Mouse (Mus musculus): Measurements from ENCODE around the gene Ccdc71l. TPM values are rescaled to one million over a fixed set of nuclear protein-coding genes. Genes with fewer than 3 reads are reported as not detected.
A peak's percentile ranks its signal among the peaks of the same experiment; 100 is the strongest.

Gene Ccdc71l
- 7.2 TPM in 2 replicates for polyA plus RNA-seq (2014; fragmentation: Nextera tagmentation; extraction: Ambion mirVana)

DNA sequence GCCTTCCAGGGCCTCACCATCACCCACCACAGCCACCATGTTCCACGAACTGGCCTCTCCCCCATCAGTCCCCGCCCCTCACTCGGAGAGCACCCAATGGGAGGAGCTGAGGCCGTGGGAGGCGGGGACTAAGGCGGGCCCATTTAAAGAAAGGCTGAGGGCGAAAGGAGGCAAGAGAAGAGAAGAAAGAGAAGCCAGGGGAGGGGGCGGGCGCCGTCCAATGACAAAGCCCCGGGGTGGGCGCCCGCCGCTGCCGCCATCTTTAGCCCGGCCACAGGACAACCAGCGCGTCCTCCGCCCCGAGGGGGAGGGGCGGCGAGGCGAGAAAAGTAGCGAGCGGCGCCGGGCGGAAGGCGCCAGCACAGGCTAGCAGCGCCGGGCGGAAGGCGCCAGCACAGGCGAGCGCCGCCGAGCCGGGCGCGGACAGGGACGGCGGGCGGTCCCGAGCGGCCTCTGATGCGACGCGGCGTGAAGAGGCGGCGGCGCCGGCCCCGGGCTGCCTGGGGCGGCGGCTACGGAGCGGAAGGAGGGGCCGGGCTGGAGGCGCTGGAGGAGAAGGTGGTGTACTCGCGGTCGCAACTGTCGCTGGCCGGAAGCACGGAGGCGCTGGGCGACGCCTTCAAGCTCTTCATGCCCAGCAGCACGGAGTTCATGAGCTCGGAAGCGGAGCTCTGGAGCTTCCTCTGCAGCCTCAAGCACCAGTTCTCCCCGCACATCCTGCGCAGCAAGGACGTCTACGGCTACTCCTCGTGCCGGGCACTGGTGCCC is at the start of gene Ccdc71l:
Ccdc71l (plus strand) TSS at position 177 of the 768 bp plus-strand sequence.
- Histone ChIP-seq H3K4me1 (ENCODE audit: control insufficient read depth, insufficient read depth, low read length) (peaks cover 16% of the 10 kb centered on the region), H3K9ac (replicated peaks; ENCODE audit: low read depth, low read length) (peak within 1 kb of the TSS; percentile 92), H3K36me3 (ENCODE audit: control insufficient read depth, insufficient read depth, low read length) (no peaks in the 10 kb centered on the region), H3K27me3 (ENCODE audit: control insufficient read depth, insufficient read depth, low read length) (no peaks in the 10 kb centered on the region), H3K4me2 (ENCODE audit: low read depth, low read length) (peak within 1 kb of the TSS; percentile 85), H3K4me3 (ENCODE audit: low read depth, low read length) (peak within 1 kb of the TSS; percentile 91), H3K27ac (ENCODE audit: low read depth, low read length) (peak within 1 kb of the TSS; percentile 96), H3K9me3 (ENCODE audit: control insufficient read depth, low read length) (no peaks in the 10 kb centered on the region)
- WGBS = under 1% methylated on average over 64 of the region's 78 CpGs
- ATAC-seq (ENCODE audit: low read depth) = peak; percentile 94

DNA sequence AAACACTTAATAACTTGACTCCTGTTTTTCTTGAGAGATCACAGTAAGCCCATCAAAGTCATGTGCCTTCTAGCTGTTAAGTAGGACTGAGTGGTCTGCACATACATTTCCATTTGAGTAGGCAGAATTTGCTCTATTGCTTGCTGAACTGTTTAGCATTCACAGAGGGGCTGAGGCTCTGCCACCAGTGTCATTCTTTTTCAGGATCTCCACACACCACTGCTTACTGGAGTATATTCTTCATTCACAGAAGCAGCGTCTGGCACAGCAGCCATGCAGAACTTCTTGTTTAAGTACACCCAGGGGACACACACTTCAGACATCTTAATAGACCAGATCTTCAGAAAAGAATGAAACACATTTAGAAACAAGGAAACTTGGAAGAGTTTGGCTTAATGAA is 39.4 kb upstream of the Ccdc71l start:
- Histone ChIP-seq H3K4me3 (ENCODE audit: low read depth, low read length) (no peak overlapping the region), H3K36me3 (ENCODE audit: control insufficient read depth, insufficient read depth, low read length) (no peaks in the 10 kb centered on the region), H3K4me2 (ENCODE audit: low read depth, low read length) (no peak overlapping the region), H3K27me3 (ENCODE audit: control insufficient read depth, insufficient read depth, low read length) (no peaks in the 10 kb centered on the region), H3K9ac (replicated peaks; ENCODE audit: low read depth, low read length) (no peak overlapping the region), H3K27ac (ENCODE audit: low read depth, low read length) (no peak overlapping the region), H3K9me3 (ENCODE audit: control insufficient read depth, low read length) (no peaks in the 10 kb centered on the region), H3K4me1 (ENCODE audit: control insufficient read depth, insufficient read depth, low read length) (0 out of 2 replicates have a peak, but pooled peaks cover 2% of the 10 kb centered on the region)
- ATAC-seq (ENCODE audit: low read depth) = no peak; the same call in 1 of the 2 replicates
- WGBS = 45% methylated on average over 1 of the region's 1 CpGs

DNA sequence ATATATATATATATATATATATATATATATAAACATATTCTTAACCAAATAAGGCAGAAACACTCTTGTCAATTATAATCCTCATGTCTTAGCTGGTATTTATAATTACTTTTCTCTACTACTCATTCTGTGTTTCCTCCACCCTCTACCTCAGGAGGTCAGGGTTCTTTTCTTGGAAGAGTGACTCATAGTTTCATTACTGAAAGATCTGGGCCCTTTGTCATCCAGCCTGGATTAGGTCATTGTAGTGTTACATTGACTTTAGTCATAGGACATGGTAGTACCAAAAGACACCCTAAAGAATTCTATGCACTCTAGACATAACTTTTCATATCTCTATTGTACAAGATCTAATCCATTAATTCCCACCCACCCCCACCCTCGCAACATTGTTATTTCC is 35.0 kb upstream of the Ccdc71l start:
- H3K27ac ChIP-seq (ENCODE audit: low read depth, low read length) = no peak overlapping the region
- H3K4me2 ChIP-seq (ENCODE audit: low read depth, low read length) = no peak overlapping the region
- no peak for ATAC-seq (ENCODE audit: low read depth)
- H3K36me3 ChIP-seq (ENCODE audit: control insufficient read depth, insufficient read depth, low read length) = no peaks in the 10 kb centered on the region
- H3K4me1 ChIP-seq (ENCODE audit: control insufficient read depth, insufficient read depth, low read length) = 0 out of 2 replicates have a peak, but pooled peaks cover 2% of the 10 kb centered on the region
- H3K4me3 ChIP-seq (ENCODE audit: low read depth, low read length) = no peak overlapping the region
- no peaks in the 10 kb centered on the region for H3K27me3 ChIP-seq (ENCODE audit: control insufficient read depth, insufficient read depth, low read length)
- 81% methylated on average over 1 of the region's 1 CpGs for WGBS
- H3K9me3 ChIP-seq (ENCODE audit: control insufficient read depth, low read length) = no peaks in the 10 kb centered on the region
- H3K9ac ChIP-seq (replicated peaks; ENCODE audit: low read depth, low read length) = no peak overlapping the region

DNA sequence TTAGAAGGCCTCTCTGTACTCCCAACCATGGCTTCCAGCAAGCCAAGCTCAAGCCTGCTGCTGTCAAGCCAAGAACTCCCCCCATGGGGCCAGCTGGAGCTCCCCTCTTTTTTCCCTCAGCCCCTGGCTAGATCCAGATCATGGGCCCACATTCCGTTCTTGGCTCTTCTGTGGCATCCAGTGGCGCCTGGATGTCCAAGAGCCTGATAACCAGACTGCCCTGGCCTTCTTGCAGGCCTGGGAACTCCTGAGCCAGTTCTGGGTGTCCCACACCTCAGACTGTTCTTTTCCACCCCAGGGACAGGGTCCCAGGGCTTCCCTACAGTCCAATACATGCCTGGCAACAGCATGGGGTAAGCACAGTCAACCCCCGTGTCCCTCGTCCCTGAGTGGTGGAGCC is 32.4 kb upstream of the Ccdc71l start:
- ATAC-seq (ENCODE audit: low read depth) = no peak
- 89% methylated on average over 4 of the region's 4 CpGs for WGBS
- no peaks in the 10 kb centered on the region for H3K36me3 ChIP-seq (ENCODE audit: control insufficient read depth, insufficient read depth, low read length)

DNA sequence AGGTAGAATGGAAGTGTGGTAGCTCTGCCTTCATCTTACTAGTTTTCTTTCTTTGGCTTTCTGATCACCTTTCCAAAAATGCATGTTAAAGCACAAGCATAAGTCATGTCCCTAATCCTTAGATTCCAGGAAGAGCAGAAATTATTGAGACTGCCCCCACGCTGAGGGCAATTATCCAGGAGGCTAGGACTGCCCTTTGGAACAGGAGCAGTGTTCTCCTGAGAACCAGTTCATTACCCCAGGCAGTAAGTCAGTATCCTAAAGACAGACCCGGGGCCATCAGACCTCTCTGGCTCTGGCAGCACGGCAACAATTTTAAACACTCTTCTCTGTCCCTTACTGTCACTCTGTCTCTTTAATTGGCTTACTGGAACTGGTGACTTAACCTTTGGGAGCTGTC is 30.0 kb upstream of the Ccdc71l start:
- Histone ChIP-seq H3K9ac (replicated peaks; ENCODE audit: low read depth, low read length) (no peak overlapping the region), H3K4me1 (ENCODE audit: control insufficient read depth, insufficient read depth, low read length) (no peaks in the 10 kb centered on the region), H3K9me3 (ENCODE audit: control insufficient read depth, low read length) (no peaks in the 10 kb centered on the region), H3K27me3 (ENCODE audit: control insufficient read depth, insufficient read depth, low read length) (no peaks in the 10 kb centered on the region), H3K27ac (ENCODE audit: low read depth, low read length) (no peak overlapping the region), H3K4me2 (ENCODE audit: low read depth, low read length) (no peak overlapping the region), H3K36me3 (ENCODE audit: control insufficient read depth, insufficient read depth, low read length) (no peaks in the 10 kb centered on the region), H3K4me3 (ENCODE audit: low read depth, low read length) (no peak overlapping the region)
- WGBS = 75% methylated on average over 3 of the region's 3 CpGs
- no peak for ATAC-seq (ENCODE audit: low read depth)

More for the DNA sequence above, 32.4 kb upstream of the Ccdc71l start:
- no peak overlapping the region for H3K27ac ChIP-seq (ENCODE audit: low read depth, low read length)
- H3K4me1 ChIP-seq (ENCODE audit: control insufficient read depth, insufficient read depth, low read length) = no peaks in the 10 kb centered on the region
- no peaks in the 10 kb centered on the region for H3K9me3 ChIP-seq (ENCODE audit: control insufficient read depth, low read length)
- H3K9ac ChIP-seq (replicated peaks; ENCODE audit: low read depth, low read length) = no peak overlapping the region
- H3K4me3 ChIP-seq (ENCODE audit: low read depth, low read length) = no peak overlapping the region
- H3K27me3 ChIP-seq (ENCODE audit: control insufficient read depth, insufficient read depth, low read length) = no peaks in the 10 kb centered on the region
- H3K4me2 ChIP-seq (ENCODE audit: low read depth, low read length) = no peak overlapping the region

DNA sequence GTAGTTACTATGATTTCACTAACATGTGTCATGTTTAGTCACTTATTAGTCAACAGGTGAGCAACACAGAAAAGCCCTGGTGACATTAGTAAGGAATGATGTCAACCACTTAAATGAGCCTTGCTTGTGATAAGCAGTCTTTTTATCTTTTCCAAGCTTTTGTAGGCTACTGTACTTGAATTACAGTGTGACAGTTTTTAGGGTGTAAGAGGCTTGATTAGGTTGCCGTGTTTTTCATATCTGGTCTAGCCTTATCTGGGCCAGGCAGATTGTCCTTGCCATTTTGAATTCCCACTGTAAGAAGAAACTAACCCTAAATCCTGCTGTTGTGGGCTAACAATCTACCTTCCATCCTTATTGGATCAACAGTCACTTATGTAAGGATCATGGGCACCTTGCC is 26.6 kb upstream of the Ccdc71l start:
- H3K9ac ChIP-seq (replicated peaks; ENCODE audit: low read depth, low read length) = no peak overlapping the region
- H3K27ac ChIP-seq (ENCODE audit: low read depth, low read length) = no peak overlapping the region
- no peak overlapping the region for H3K4me3 ChIP-seq (ENCODE audit: low read depth, low read length)
- H3K27me3 ChIP-seq (ENCODE audit: control insufficient read depth, insufficient read depth, low read length) = no peaks in the 10 kb centered on the region
- no peaks in the 10 kb centered on the region; the same call in 1 of the 2 replicates for H3K9me3 ChIP-seq (ENCODE audit: control insufficient read depth, low read length)
- H3K4me2 ChIP-seq (ENCODE audit: low read depth, low read length) = no peak overlapping the region
- H3K4me1 ChIP-seq (ENCODE audit: control insufficient read depth, insufficient read depth, low read length) = no peaks in the 10 kb centered on the region
- WGBS = 88% methylated on average over 1 of the region's 1 CpGs
- ATAC-seq (ENCODE audit: low read depth) = no peak
- no peaks in the 10 kb centered on the region for H3K36me3 ChIP-seq (ENCODE audit: control insufficient read depth, insufficient read depth, low read length)

DNA sequence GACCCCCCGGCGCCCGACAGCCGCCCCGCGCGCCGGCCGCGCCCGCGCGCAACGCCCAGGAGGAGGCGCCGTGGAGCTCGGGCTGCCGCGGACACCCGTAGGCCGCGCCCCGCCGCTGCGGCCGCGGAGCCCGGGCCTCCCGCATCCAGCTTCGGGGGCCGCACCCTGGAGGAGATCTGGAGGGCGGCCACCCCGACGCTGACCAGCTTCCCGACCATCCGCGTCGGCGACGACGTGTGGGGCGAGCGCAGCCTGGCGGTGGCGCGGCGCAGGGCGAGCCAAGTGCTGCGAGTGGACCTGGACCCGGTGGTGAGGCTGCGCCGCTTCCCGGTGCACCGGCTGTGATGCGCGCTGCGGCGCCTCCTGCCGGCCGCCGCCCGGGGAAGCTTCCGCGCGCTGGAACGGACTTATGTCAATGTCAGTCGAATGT is 807 bp downstream of the Ccdc71l start:
- no peaks in the 10 kb centered on the region for H3K27me3 ChIP-seq (ENCODE audit: control insufficient read depth, insufficient read depth, low read length)

DNA sequence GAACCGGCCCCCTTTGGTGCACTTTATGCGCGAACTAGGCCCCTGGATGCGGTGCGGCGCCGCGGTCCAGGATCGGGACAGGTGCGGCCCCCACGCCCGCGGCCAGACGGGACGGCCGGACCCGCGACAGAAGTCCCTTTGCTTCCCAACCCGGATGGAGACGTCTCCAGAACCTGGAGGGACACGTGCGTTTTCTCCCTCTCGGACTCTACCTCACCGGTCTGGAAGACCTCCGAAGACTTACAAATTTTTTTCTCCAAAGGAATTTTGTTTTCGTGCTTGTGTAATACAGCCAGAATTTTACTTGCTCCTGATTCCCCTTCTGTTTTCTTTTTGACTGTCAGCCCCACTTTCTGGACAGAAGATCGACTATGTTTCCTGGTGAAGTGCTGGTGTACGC is 1.2 kb downstream of the Ccdc71l start:
- H3K4me1 ChIP-seq (ENCODE audit: control insufficient read depth, insufficient read depth, low read length) = peaks cover 16% of the 10 kb centered on the region
- H3K27me3 ChIP-seq (ENCODE audit: control insufficient read depth, insufficient read depth, low read length) = no peaks in the 10 kb centered on the region
- peak overlapping the region; percentile 92 for H3K9ac ChIP-seq (replicated peaks; ENCODE audit: low read depth, low read length)
- H3K4me2 ChIP-seq (ENCODE audit: low read depth, low read length) = peak overlapping the region; percentile 85
- no peaks in the 10 kb centered on the region for H3K9me3 ChIP-seq (ENCODE audit: control insufficient read depth, low read length)
- WGBS = 2% methylated on average over 28 of the region's 28 CpGs
- ATAC-seq (ENCODE audit: low read depth) = no peak; the same call in 1 of the 2 replicates
- peak overlapping the region; percentile 96 for H3K27ac ChIP-seq (ENCODE audit: low read depth, low read length)
- H3K4me3 ChIP-seq (ENCODE audit: low read depth, low read length) = peak overlapping the region; percentile 91
- no peaks in the 10 kb centered on the region for H3K36me3 ChIP-seq (ENCODE audit: control insufficient read depth, insufficient read depth, low read length)

More for the DNA sequence above, 807 bp downstream of the Ccdc71l start:
- H3K9ac ChIP-seq (replicated peaks; ENCODE audit: low read depth, low read length) = peak overlapping the region; percentile 92
- peak overlapping the region; percentile 85 for H3K4me2 ChIP-seq (ENCODE audit: low read depth, low read length)
- no peaks in the 10 kb centered on the region for H3K9me3 ChIP-seq (ENCODE audit: control insufficient read depth, low read length)
- H3K36me3 ChIP-seq (ENCODE audit: control insufficient read depth, insufficient read depth, low read length) = no peaks in the 10 kb centered on the region
- WGBS = under 1% methylated on average over 37 of the region's 67 CpGs
- H3K4me1 ChIP-seq (ENCODE audit: control insufficient read depth, insufficient read depth, low read length) = peaks cover 16% of the 10 kb centered on the region
- H3K4me3 ChIP-seq (ENCODE audit: low read depth, low read length) = peak overlapping the region; percentile 91
- ATAC-seq (ENCODE audit: low read depth) = peak; percentile 86
- peak overlapping the region; percentile 96 for H3K27ac ChIP-seq (ENCODE audit: low read depth, low read length)

DNA sequence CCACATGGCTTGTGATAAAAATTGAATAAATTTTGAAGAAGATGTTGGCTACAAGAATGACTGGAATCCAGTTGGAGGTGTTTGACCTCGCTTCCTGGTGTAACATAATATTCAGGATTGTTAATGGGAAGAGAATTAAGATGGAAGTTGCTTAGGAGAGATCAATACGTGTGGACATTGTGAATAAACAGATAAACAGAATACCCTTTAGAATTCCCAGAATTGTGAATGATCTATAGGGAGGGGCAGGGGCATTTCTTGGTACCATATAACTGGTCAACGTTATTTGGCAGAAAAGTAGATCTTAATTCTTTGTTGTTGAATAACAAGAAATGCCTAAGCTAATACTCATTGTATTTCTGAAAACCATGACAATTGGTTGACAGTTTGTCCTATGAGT is 2.0 kb downstream of the Ccdc71l start:
- H3K9me3 ChIP-seq (ENCODE audit: control insufficient read depth, low read length) = no peaks in the 10 kb centered on the region
- H3K9ac ChIP-seq (replicated peaks; ENCODE audit: low read depth, low read length) = no peak overlapping the region
- 60% methylated on average over 3 of the region's 3 CpGs for WGBS
- no peak overlapping the region for H3K27ac ChIP-seq (ENCODE audit: low read depth, low read length)
- no peak for ATAC-seq (ENCODE audit: low read depth)
- peak overlapping the region; percentile 91 for H3K4me3 ChIP-seq (ENCODE audit: low read depth, low read length)
- no peaks in the 10 kb centered on the region for H3K36me3 ChIP-seq (ENCODE audit: control insufficient read depth, insufficient read depth, low read length)
- no peaks in the 10 kb centered on the region for H3K27me3 ChIP-seq (ENCODE audit: control insufficient read depth, insufficient read depth, low read length)
- H3K4me1 ChIP-seq (ENCODE audit: control insufficient read depth, insufficient read depth, low read length) = peaks cover 16% of the 10 kb centered on the region
- H3K4me2 ChIP-seq (ENCODE audit: low read depth, low read length) = peak overlapping the region; percentile 85
